Mouse (Mus musculus) mouse embryonic stem cell (cell line): ENCODE measurements around the gene Pax6.

Experiments used
- in situ Hi-C, 2 experiments: fragments of 300-500 bp; cut with MboI; formaldehyde crosslinking; loops; 1 replicate in 1 of 2; 3 replicates in 1 of 2; pipeline ENCODE4 v1.14.3; 2019 to 2020; ENCODE audit warnings: low sequenced_read_pairs in 2 of 2, low pct_unique_long_range_greater_than_20kb in 1 of 2, mixed read lengths in 1 of 2; ENCODE audit not compliant: unreplicated experiment in 1 of 2

Pax6 gene

DNA sequence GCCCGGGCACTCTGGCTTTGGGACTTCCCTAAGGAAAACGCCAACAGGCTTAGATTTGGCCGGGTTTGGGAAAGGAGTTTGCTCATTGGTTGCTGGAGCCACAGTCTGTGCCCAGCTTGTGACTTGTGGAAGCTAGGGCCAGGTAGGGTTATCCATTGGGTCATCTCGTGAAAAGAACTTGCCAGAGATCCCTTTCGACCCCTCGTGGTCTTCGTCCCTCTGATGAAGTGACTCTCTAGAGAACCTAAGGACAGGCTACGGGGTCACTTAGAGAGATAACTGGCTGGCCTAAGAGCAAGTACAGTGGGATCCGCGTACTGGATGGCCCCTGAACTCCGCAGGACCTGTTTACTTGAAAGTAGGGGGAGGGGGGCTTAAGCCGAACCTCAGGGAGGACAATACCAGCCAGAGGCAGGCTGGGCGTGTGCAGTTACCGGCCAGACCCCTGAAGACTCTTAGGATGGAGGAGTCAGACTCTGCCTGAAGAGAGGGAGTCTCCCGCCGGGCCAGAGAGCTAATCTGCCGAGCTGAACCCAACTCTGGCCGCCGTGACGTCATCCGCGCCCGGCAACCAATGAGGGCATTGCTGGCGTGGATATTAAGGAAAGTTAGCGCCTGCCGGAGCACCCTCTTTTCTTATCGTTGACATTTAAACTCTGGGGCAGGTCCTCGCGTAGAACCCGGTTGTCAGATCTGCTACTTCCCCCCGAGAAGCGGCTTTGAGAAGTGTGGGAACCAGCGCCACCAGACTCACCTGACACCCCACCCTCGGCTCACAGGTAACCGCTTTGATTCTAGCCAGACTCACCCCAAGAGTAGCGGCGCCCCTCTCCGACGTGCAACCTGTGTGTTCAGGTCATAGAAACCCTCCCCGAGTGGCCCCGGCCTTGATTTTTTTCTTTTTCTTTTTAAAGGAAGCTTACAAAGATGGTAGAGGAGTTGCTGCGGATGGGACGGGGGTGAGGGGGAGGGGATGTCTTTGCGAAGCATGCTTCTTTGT, at the start of gene Pax6:
Gene Pax6 (plus strand): TSS at position 630 of the 1,000 bp plus-strand sequence.
- in situ Hi-C loops, result no loop called here

DNA sequence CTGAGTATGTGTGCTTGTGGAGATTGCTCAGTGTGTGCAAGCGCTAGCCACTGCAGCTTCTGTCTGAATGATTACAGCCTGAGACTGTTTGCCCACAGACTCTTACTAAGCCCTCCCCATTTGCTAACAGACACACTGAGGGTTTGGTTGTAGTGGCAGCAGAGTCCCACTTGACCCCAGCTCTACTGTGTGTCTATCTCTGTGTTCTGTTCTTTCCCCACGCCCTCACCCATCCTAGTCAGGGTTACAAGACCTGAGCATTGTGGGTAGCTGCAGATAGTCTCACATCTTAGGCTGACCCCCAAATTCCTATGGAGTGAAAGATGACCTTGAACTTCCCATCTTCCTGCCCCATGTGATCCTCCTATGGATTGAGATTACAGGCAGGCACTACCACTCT, 19.8 kb upstream of the Pax6 start:
- in situ Hi-C loops, result no loop called here

DNA sequence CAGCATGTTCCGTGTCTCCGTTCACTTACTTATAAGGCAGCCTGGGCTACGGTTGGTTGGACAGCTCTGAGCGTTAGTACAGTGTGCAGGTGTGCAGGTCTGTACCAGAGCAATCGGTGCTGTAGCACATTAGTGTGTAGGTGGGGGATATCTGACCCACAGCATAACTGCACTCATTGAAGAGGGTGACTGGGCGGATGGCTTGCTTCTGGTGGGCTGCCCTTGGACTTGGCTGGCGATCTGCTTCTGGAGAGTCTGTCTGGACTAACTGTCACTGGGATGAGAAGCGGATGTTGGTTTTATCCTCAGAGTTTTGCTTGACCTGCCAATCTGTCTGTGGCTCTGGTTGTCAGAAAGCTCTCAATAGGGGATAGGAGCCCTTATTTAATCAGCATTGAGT, 12.2 kb upstream of the Pax6 start:
- in situ Hi-C loops, result no loop called here

DNA sequence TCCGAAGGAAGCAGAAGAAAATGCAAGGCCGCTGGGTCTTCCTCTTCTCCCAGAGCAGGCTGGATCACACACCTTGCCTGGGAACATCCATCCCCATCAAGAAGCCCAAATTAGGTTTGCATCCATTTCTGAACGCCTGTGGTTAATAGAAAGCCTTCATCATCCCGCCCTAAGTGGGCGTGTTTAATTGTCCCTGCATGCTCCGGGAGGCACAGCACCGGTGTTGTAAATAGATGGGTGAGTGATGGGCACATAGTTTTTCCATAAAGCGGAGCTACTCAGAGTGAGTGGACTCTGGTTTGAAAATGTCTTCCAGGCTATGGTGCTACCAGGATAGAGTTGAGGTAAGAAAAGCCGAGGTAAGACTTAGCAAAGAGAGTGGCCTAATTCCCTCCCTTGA, 9.3 kb upstream of the Pax6 start:
- in situ Hi-C loops, result no loop called here

DNA sequence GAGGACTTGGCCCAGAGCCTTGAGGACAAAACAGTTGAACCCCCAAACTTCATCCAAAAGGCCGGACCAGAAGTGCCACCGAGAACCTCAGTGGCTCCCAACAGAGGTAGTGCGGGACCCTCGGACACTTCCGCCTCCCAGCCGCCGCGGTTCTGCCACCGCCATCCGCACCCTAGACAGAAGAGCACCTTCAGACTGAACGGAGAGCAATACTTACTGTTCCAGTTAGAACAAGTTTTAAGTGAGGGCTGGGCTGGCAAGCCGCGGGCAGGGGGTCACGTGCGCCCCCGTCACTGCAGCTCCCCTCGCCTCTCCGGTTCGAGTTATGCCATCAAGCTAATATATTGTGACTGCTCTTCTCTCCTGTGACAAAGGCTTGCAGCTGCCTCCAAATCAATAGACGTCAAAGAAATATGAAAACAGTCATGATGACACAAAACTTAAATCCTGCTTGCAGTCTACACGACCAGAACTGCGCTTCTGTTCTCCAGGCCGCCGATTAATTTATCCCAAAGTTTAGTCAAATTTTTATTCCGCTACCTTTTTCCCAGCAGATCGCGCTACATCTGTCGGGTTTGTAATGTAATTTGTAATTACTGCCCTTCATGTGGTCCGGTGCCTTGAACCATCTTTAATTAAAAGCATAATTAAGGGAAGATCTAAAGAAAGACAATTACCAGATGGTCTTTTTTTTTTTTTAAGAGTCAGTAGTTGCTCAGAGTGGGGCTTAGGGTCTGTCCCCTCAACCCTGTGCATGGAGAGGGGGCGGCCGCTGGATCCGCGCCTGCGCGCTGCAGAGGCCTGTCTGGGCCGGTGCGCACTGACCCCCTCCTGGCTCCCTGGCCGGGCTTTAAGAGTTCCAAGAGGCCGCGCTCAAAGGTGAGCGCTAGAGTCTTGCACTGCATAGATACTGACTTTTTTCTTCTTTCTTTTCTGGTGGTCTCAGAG, 8.5 kb upstream of the Pax6 start:
- in situ Hi-C loops, result no loop called here

DNA sequence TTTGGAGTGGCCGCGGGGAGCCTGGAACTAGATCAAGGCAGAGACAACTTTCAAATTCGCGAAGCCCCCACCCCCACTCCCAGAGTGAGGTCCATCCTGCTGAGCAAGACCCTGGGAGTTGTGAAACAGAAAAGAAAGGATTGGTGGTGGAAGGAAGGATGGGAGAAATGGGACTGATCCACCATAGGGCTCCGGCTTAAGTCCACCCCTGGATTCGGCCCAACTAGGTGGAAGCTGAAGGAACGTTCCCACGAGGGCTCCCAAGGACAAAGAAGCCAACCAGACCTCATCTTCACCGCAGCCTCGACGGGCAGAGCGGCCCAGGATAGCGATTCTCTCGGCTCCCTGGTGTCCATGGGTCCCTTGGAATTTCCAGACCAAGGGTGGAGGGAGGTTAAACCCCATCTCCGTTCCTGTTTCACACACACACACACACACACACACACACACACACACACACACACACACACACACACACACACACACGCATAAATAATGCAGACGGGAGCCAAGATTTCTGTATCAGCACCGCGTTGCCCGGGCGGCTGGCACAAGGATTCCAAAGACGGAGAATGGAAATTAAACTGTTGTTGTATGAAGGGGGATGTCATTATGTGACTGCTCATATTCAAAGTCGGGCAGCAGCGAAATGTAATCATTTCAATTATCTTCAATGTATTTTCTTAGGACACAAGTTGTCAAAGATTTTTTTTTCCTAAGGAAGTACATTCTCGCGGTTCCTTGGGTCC, 7.7 kb upstream of the Pax6 start:
- in situ Hi-C loops, result no loop called here

DNA sequence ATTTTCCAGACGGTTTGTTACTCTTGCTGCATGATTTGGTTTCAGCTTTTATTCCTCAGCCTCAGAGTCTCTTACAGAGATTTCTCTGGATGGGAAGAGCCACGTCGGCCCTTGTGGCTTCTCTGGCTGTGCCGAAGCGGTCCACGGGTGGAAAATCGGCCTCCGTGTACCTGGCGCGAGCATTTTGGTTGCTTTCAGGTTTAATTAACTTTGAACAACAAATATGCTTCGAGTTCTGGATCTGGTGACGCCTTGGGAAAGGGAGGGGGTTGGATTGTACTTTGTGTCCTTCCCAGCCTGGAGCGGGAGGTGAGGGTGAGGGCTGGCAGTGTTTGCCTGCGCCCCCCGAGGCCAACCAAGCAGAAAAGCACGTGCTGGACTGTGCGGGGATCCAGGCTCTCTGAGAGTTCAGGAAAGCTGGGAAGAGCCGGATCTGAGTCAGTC, 7.1 kb upstream of the Pax6 start:
- in situ Hi-C loops, result no loop called here

DNA sequence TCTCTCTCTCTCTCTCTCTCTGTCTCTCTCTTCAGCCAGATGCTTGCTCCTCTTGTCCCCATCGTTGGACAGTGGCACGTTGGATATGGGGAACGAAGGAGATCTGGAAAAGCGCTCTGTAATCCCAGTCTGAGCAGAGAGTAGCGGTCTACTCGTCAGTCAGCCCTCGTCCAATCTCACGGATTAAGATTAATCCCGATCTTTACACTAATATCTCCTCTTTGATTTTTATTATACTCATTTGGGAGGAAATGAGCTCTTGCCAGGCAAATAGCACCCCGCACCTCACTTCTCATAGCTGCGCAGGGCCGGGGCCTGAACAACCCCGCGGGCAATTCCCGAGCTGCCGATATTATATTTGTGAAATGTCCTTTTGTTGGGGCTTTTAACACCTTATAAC, 6.6 kb upstream of the Pax6 start:
- in situ Hi-C loops, result no loop called here

DNA sequence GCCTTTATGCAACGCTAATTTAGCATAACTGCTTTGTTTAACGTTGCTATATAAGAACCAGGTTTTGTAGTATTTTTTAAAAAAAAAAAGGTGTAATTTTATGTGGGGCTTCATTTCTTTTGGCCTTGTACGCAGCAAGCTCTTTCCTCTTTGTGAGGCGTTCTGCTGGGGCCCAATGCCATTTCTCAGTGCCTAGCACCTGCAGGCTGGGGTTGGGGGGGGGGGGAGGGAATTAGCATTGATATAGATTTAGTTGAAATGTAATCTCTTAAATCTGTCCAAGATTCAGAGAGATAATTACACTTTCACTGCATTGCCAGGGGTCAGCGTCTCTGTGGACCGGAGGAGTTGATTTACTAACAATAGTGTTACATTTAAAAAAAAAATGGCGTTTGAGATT, 6.1 kb upstream of the Pax6 start:
- in situ Hi-C loops, result no loop called here

DNA sequence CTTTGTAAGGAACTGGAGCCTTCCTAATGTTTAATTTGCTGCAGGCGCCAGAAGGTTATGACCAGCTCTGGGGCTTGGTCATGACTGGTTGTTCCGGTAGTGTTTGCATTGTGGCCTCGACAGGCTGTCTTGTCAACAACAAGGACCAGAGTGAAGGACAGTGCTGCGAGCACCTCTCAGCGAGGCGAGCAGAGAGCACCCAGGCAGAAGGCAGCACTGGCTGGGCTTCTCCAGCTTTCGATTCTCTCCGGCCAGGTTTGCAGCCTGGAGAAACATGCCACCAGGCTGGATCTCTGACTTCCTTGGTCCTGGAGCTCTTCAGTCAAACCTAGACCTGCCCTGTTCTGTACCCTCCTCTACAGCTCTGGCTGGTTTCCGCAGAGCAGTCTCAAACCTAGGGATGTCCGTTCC, 5.6 kb upstream of the Pax6 start:
- in situ Hi-C loops, result no loop called here

DNA sequence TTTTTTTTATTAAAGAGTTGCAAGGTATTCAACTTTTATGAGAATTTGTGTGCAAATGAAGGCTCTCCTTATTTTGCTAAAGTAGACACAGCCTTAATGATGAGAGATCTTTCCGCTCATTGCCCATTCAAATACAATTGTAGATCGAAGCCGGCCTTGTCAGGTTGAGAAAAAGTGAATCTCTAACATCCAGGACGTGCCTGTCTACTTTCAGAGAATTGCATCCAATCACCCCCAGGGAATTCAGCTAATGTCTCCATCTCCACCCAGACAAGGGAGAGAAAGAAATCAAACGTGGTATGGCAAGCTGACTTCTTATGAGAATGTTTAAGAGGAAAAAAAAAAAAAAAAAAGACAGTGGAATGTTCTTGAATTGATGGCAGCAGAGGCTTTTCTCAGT, 3.7 kb upstream of the Pax6 start:
- in situ Hi-C loops, result no loop called here

DNA sequence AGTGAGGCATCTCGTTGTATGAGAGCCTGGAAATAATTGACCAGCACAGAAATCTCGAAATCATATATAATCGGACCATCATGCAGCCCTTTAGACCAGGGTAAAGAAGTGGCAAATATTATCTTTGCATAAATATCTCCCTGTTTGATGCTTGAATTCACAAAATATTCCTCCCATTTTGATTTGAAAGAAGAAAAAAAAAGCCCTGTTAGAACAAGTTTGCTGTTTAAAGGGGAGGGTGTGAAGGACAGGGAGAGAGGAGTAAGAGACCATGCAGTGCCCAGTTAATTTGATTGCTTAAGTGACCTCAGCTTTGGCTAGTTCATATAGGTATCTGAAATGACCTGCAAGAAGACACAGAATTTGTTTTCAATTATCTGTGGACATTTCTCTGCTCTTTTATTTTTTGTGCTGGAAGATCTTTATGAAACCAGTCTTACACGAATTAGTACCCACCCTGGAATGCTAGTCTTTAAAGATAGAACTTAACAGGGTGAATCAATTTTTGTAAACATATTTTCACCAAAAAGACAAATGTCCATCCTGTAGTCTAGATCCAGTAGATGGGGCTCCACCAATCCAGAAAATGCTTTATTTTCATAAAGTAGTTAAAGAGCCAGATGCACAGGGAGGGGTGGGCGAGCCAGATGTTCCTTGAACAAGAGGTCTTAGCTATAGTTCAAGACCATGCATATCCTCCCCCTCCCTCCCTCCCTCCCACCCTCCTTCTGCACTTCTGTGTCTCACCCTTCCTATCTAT, 3.0 kb upstream of the Pax6 start:
- in situ Hi-C loops, result no loop called here

DNA sequence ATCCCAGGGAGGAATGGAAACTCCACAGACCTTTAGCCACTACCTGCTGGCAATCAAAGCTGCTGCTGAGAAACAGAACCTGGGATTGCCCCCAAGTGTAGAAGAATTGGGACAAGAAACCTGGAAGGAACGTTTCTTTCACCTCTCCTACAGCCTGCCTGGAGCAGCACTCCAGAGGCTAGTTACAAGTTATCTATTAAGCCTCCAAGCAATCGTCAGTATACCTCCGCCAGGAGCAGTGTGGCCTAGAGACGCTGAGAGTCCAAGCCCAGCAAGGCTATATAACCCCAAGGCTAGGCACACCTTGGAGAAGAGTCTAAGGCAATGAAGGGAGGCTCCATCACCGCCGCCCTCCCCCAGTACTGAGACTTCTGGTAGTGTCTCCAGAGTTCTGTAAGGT, 2.4 kb upstream of the Pax6 start:
- in situ Hi-C loops, result no loop called here

DNA sequence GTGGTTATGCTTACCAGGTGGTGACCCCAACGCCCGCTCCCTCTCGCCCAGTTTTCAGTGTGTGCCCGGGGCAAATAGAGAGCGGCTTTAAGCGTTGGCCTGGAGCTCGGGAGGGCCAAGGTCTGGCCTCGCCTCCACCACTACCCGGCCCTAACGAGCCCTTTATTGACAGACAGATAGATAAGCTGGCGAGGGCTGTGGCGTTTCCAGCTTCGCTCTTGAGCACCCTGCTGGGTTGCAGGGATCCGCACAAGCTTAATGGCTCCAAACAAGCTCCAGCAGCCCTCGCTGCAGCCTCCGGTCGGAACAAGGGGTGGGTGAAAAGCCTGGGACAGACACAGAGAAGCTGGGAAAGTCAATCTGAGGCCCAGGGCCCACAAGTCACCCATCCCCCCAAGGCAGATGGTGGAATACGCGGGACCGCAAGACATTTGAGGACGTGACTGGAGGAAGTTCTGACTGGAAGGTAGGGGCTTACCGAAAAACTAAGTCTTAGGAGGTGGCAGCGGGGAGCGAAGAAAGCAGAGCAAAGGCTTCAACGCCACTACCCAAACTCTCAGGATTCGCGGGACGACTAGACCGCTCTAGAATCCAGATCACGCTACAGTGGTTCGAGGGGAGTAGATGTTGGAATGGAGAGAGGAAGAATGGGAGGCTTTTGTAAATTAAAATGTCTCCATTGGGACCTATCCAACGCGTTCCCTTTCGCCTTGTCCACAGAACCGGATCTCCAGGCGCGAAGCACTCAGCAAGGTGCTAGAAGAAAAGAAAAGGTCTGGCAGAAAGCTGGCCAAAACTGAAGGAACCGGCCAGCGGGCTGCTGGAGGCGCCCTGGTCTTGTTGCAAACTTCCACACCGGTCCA, 1.7 kb upstream of the Pax6 start:
- in situ Hi-C loops, result no loop called here

DNA sequence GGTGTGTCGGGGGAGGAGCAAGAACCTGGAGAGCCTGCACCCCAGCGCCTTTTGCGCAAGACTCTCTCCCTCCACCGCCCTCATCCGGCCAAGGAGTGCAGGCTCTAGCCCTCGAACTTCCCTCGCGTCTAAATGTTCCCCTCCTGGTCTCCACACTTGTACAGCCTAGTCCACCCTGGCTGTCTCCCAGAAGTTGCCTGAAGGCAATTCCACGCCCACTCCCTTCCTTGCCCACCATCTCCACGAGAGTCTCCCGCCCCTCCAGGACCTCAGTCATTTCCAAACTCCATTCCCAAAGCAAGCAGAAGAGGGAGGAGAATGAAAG, 1.1 kb upstream of the Pax6 start:
- in situ Hi-C loops, result no loop called here

DNA sequence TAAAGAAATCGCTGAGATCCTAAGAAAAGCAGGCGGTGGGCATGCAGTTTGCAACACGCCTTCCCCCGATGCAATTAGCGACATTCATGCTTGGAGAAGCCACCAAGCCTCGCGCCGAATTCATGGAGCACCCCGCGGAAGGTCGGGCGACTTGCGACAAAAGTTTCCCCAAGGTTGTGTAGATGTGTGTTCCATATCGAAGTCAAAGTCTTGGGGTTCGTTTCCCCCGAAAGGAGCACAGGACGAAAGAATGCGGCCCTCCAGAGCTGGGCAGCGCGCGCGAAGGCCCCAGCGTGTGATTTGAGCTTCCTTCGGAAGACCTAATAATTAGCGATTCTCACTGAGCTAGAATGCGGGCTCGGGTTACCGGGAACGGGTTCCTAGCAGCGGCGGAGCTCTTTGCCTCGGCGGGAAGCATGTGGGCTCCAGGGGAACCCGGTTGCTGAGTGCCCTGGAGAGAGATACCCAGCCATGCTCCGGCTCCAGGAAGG, 716 bp downstream of the Pax6 start:
- in situ Hi-C loops, result no loop called here
